Mouse (Mus musculus): ENCODE measurements around the gene Mlh3.
"Not testable (repeated sequence)": the region's sequence is repeated elsewhere in the genome, so short reads cannot be mapped to it uniquely, and the experiment has no call there.

The Mlh3 gene

GRCm38 (mm10) chr12:85270319-85270718, at the start of gene Mlh3:
Gene Mlh3 (minus strand): TSS chr12:85270599.
- DNase-seq (ENCODE audit: low spot score in 2 of 2) = peak; percentile 78 to 91

- DNase-seq (ENCODE audit: low spot score in 2 of 2) = no peak
Measured at GRCm38 (mm10) chr12:85308651-85309050, 38.3 kb upstream of the Mlh3 start.

GRCm38 (mm10) chr12:85305247-85305892, 35.0 kb upstream of the Mlh3 start:
- peak; percentile 79 to 94 for DNase-seq (ENCODE audit: low spot score in 2 of 2)

- DNase-seq (ENCODE audit: low spot score in 2 of 2) = no peak
Measured at GRCm38 (mm10) chr12:85304725-85305124, 34.3 kb upstream of the Mlh3 start.

- DNase-seq (ENCODE audit: low spot score in 2 of 2) = no peak
Measured at GRCm38 (mm10) chr12:85303256-85303655, 32.9 kb upstream of the Mlh3 start.

GRCm38 (mm10) chr12:85298835-85299180, 28.4 kb upstream of the Mlh3 start:
- no peak for DNase-seq (ENCODE audit: low spot score in 2 of 2)

- DNase-seq (ENCODE audit: low spot score in 2 of 2) = no peak
Measured at GRCm38 (mm10) chr12:85298127-85298834, 27.9 kb upstream of the Mlh3 start.

GRCm38 (mm10) chr12:85297345-85297997, 27.1 kb upstream of the Mlh3 start:
- no peak for DNase-seq (ENCODE audit: low spot score in 2 of 2)

- no peak for DNase-seq (ENCODE audit: low spot score in 2 of 2)
Measured at GRCm38 (mm10) chr12:85296915-85297314, 26.5 kb upstream of the Mlh3 start.

- no peak for DNase-seq (ENCODE audit: low spot score in 2 of 2)
Measured at GRCm38 (mm10) chr12:85295506-85295905, 25.1 kb upstream of the Mlh3 start.

- DNase-seq (ENCODE audit: low spot score in 2 of 2) = no peak
Measured at GRCm38 (mm10) chr12:85292906-85293305, 22.5 kb upstream of the Mlh3 start.

- DNase-seq (ENCODE audit: low spot score in 2 of 2) = no peak
Measured at GRCm38 (mm10) chr12:85292288-85292687, 21.9 kb upstream of the Mlh3 start.

- no peak for DNase-seq (ENCODE audit: low spot score in 2 of 2)
Measured at GRCm38 (mm10) chr12:85291541-85291940, 21.1 kb upstream of the Mlh3 start.

- no peak for DNase-seq (ENCODE audit: low spot score in 2 of 2)
Measured at GRCm38 (mm10) chr12:85290633-85291032, 20.2 kb upstream of the Mlh3 start.

GRCm38 (mm10) chr12:85289157-85290000, 19.0 kb upstream of the Mlh3 start:
- DNase-seq (ENCODE audit: low spot score in 2 of 2) = no peak

GRCm38 (mm10) chr12:85288486-85289156, 18.2 kb upstream of the Mlh3 start, which contains the start of gene Zc2hc1c:
Gene Zc2hc1c (plus strand): TSS chr12:85288591.
- DNase-seq (ENCODE audit: low spot score in 2 of 2) = peak; percentile 74 to 87

- DNase-seq (ENCODE audit: low spot score in 2 of 2) = peak in 1 of 2 experiments; percentile 63
Measured at GRCm38 (mm10) chr12:85287809-85288485, 17.5 kb upstream of the Mlh3 start, which contains the start of gene Acyp1. Gene Acyp1 (minus strand): TSS chr12:85288438.

GRCm38 (mm10) chr12:85286941-85287340, 16.5 kb upstream of the Mlh3 start:
- peak in 1 of 2 experiments; percentile 47 for DNase-seq (ENCODE audit: low spot score in 2 of 2)

GRCm38 (mm10) chr12:85284996-85285395, 14.6 kb upstream of the Mlh3 start:
- DNase-seq (ENCODE audit: low spot score in 2 of 2) = peak in 1 of 2 experiments; percentile 48

- DNase-seq (ENCODE audit: low spot score in 2 of 2) = no peak
Measured at GRCm38 (mm10) chr12:85284331-85284730, 13.9 kb upstream of the Mlh3 start.

GRCm38 (mm10) chr12:85281756-85282155, 11.4 kb upstream of the Mlh3 start:
- not testable (repeated sequence) for DNase-seq (ENCODE audit: low spot score in 2 of 2)

Data from spleen, postnatal 4 days (tissue).